Mouse (Mus musculus) T-helper 2 cell (primary cell): Measurements from ENCODE around the gene Slamf1.
"Not testable (repeated sequence)": the region's sequence is repeated elsewhere in the genome, so short reads cannot be mapped to it uniquely, and the experiment has no call there.

Experiments
- in situ Hi-C: fragments of 300-600 bp; cut with MboI, MseI; formaldehyde crosslinking; loops from one replicate; pipeline ENCODE4 v1.15.1; 2025; ENCODE audit warnings: high pct_unique_total_duplicates

Gene Slamf1

DNA sequence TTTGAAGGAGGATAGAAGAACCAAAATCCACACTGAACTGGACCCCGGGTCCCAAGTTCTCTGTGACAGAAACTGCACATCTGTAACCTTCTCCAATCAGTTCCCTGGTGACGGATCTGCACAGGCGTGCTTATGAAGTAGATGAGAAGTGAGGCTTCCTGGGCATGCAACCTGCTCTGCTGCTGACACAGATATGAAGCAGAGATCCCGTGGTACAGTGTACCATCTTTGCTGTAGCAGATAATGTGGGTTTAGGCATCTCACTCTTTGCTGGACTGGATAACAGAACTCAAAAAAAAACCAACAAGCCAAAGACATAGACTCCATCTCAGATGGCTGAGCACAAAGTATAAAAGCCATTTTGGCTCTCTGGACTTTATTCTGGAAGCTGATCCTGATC is 32.7 kb downstream of the Slamf1 start:
- in situ Hi-C loops, result no loop called here

DNA sequence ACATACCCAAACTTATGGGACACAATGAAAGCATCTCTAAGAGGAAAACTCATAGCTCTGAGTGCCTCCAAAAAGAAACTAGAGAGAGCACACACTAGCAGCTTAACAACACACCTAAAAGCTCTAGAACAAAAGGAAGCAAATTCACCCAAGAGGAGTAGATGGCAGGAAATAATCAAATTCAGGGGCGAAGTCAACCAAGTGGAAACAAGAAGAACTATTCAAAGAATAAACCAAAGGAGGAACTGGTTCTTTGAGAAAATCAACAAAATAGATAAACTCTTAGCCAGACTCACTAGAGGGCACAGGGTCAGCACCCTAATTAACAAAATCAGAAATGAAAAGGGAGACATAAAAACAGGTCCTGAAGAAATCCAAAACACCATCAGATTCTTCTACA is 44.1 kb downstream of the Slamf1 start:
- in situ Hi-C loops, result not testable (repeated sequence)

DNA sequence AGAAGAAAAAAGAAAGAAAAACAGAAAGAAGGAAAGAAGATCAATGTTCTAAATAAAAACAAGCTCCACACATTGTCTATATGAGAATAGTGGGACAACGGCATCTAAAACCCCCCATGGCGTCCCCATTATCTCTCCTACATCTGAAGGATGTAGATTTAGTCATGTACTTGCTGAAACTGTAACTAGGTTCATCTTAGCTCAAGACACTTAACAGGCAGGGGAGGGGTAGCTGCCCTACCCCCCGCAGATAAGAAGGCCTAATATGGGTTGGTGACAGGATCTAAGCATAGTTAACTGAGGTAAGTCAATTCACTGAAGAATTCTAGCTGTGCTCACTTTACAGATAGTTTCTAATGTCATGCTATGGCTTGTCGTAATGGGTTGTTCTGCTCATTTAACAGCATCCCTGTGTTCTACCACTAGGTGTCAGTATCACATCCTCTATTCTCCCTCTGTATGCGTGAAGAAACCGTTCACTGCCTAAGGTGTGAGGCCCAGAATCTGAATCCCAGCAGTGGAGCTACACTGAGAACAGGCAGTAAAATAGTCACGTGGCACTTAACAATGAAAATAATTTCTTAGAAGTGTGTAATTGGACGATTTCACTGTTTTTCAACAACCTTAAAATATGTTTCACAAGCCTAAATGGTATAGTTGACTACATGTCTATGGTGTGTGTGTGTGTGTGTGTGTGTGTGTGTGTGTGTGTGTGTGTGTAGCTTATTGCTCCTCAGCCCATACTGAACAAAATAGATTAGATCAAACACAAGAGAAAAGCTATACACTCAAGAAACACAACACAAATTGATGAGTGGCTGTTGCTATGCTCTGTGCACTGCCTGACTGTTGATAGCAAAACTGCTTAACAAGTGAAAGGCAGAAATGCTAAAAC is 48.9 kb downstream of the Slamf1 start:
- in situ Hi-C loops, result loop anchor here (5.0 kb wide), 1 partner anchor 187 kb away; no protein-coding TSS in a partner anchor

DNA sequence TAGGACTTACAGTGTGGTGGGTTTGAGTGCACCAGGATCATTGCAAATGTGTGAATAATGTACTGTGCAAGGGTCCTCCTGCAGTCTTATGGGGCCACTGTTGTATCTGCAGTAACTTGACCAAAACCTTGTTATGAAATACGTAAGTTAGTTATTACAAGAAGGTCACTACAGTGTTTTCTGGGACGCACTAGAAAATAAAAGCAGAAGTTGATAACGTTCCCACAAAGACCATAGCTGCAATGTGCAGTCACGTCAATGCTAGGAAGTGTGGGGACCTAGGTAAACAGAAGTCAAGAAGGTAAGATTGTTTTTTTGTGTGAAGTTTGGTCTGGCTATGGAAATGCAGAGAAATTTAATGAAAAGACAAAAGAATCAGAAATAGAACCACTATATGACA is 50.1 kb downstream of the Slamf1 start:
- in situ Hi-C loops, result loop anchor here (5.0 kb wide), 1 partner anchor 185 kb away; no protein-coding TSS in a partner anchor

DNA sequence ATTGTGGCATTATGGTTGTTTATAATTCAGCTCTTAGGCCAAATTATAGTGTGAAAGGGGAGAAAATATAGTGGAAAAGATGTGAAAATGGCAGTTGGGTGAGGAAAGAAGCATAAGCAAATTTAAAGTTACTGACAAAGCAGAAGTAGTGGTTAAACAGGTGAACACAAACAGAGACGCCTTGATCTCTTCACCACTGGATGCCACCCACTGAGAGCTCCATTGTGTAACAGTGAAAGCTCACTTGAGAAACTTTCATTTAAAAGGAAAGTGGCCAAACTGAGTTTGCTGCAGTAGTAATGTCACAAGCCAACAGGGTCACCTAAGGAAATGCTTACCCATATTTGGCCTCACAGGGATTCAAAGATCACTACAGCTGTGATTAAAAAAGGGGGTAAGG is 54.4 kb downstream of the Slamf1 start:
- in situ Hi-C loops, result no loop called here

DNA sequence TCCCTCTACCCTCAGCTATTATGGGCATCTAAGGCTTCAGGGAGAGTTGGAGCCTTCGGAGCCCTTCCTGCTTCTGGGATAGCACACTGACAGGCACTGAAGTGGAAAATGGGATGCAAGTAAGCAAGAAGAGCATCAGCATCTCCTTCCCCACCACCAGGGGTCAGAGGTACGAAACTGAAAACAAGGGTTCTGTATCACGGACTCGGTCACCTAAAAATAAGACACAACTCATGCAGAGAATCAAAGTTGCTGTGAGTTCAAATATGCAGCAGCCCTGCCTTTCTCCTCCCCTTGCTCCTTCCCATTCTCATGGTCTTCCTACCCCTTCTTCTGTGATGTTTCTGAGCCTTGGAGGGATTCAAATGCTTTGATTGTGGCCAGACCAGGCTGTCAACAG is 58.5 kb downstream of the Slamf1 start:
- in situ Hi-C loops, result no loop called here

DNA sequence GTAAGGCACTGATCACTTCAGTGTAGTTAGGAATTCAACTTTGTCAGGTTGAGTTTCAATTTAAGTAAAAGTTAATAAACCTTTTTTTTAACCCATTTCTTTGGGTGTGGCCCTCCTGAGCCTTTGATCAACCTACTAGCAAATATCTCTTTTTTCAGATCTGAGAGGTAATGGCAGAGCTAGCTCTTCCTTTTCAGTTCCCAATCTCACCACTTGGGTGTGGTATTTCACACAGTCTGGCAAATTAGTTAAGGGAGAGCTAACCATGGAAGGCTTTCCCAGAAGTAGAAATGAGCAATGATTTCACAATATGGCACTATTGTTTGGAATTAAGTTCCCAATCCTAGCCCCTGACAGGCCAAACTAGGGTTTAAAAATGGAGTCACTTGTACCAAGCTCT is 59.2 kb downstream of the Slamf1 start:
- in situ Hi-C loops, result no loop called here

DNA sequence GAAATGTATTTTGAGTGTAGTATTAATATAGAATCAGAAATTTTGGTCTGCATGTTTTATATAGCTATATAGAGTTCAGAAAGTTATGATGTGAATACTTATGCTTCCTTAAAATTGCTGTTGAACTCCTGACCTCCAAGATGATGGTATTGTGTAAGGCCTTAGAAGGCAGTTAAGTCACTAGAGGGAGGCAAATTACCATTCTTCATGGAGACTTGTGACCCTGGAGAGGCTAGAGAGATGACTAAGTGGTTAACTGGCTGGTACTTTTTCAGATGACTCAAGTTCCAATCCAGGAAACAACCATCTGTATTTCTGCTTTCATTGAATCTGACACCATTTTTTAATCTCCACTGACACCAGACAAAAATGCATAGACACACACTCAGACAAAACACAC is 60.7 kb downstream of the Slamf1 start:
- in situ Hi-C loops, result no loop called here

DNA sequence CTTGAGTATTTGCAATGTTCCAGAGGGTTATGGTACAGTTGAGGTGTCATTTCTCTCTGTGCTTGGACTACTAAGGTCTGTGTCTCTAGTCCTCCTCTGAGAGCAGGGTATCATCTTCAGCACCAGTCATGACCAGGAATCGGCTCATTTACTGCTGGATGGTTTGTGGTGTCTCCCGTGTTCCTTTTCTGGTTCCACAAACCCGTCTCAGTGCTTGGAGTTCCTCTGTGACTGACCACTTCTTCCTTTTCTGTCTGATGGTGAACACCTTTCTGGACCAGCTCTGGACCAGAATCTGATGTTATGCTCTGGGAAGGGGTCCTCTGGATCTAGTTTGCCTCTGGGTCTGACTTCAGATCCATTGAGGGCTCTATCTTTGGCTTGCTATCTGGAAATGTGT is 72.6 kb downstream of the Slamf1 start, which contains the start of gene Cd84:
Gene Cd84 (plus strand): TSS at position 210 of the 400 bp plus-strand sequence.
- in situ Hi-C loops, result no loop called here

DNA sequence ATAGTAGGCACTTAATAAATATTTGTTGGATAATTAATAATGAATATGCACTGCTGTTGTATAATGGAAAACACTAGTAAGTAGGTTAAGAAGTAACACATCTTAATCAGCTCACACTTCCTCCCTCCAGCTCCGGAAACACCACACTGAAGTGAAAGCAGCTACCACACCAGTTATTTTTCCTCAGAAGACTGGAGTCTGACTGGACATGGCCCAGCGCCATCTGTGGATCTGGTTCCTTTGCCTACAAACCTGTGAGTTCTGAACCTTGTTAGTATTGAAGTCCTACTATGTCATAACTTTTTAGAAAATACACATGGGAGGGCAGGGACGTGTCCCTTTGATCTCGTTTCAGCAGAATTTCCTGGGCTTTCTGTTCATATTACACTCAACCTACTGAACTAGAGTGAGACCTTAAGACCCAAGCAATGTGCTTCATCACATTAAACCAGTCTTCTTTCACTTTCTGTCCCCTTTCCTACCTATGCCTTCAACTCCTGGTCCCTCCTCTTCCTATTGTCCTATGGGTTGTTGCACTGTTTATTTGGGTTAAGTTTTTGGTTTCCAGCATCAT is 73.6 kb downstream of the Slamf1 start:
- in situ Hi-C loops, result loop anchor here (10.0 kb wide), 1 partner anchor 74 kb away; the partner anchor contains the start of gene Slamf6

DNA sequence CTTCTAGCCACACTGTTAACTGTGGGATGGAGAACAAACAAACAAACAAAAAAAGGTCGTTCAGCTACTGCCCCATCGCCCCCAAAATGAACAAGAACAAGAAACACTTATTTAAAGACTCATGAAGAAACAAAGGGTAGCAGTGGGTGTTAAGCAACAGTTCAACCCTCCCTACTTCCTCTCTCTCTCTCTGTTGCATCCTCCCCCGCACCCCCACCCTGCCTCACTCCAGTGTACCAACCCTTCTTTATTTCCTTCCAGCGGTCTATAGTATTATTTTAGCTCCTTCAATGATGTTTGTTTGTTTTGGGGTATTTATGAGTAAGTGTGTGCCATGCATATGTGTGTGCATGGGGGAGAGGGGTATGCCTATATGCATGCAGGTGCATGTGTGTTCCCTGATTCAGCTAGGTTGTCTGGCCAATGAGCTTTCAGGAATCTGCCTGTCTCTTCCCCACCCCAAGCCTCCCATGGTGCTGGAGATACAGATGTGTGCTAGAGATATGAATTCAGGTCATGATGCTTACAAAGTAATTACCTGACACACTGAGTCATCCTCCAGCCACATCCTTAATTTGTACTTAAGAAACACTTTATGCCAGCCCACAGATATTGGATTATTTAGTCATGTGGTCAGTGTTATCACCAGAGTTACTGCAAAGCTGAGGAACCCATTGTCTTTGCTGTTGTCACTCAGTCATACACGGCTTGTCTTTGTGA is 78.3 kb downstream of the Slamf1 start:
- in situ Hi-C loops, result loop anchor here (10.0 kb wide), 1 partner anchor 70 kb away; the partner anchor contains the start of gene Slamf6

DNA sequence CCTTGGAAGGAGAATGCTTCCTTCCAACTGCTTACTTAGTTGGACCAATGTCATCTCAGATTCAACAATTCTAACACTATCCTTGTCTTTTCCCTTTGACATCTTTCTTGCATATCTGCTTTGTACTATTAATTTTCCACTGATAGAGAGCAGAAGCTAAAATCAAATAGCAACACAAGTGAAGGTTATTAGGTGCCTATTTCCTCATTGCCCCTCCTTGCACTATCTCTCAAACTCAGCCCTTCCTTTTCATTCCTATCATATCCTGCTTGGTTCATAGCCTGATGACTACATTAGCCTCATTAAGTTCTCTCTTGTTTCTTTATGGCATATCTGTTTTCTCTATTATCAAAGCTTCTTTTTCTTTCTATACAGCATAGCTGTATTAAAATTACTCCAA is 81.3 kb downstream of the Slamf1 start:
- in situ Hi-C loops, result loop anchor here (10.0 kb wide), 1 partner anchor 67 kb away; the partner anchor contains the start of gene Slamf6

DNA sequence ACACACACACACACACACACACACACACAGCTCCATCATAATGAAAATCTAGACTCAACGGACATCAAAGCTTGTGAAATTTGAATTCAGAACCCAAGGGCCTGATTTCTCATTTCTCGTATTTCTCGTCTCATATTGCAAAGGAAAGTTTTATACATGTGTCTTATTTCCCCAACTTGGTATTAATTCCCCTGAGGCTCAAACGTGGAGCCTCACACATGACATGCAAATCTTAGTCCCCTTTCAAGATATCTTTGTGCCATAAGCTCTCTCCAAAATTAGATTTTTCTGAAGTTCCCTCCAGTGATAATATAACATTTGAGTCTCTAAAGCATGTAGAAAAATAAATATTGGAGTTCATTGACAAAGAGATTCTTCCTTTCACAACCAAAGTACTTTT is 81.8 kb downstream of the Slamf1 start:
- in situ Hi-C loops, result loop anchor here (10.0 kb wide), 1 partner anchor 66 kb away; the partner anchor contains the start of gene Slamf6

DNA sequence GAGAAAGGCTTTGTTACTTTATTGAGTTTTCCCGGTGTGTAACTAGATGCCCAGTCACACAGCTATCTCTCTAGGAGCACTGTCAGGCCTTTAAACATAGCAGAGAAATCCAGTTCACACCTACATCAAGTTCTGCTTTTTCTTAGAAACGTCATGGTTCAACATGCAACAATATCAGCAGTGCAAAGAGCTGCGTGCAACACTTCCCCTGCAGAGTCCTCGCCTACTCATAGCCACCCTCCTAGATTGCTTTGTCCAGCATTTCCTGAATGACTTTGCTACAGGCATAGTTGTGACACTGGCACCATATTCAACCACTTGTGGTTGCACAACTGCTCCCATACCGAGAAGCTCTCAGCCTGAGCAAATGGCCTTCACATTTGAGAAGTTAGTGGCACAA is 82.5 kb downstream of the Slamf1 start:
- in situ Hi-C loops, result loop anchor here (10.0 kb wide), 1 partner anchor 65 kb away; the partner anchor contains the start of gene Slamf6
